Mouse (Mus musculus): ENCODE data around the gene Dnajc14. TPM values are rescaled to one million over a fixed set of nuclear protein-coding genes. Genes with fewer than 3 reads are reported as not detected.

Dnajc14 gene
- polyA plus RNA-seq, 1 experiment, result 21.6 TPM

GRCm38 (mm10) chr10:128790398-128791124 lies 13.3 kb upstream of the Dnajc14 start, which contains the start of gene Mmp19:
Gene Mmp19, plus strand, starts transcription at chr10:128790910.
- Histone ChIP-seq H3K4me3 (ENCODE audit: control insufficient read depth, insufficient read depth, low read length) (no peak within 1 kb of the TSS), H3K27me3 (ENCODE audit: control insufficient read depth, insufficient read depth, low read length) (no peaks in the 10 kb centered on the region), H3K4me1 (replicated peaks; ENCODE audit: control insufficient read depth, insufficient read depth, low read length) (no peaks in the 10 kb centered on the region), H3K27ac (ENCODE audit: control insufficient read depth, insufficient read depth, low read length) (no peak within 1 kb of the TSS), H3K36me3 (ENCODE audit: control insufficient read depth, insufficient read depth, low read length) (no peaks in the 10 kb centered on the region)
- TF ChIP-seq CTCF (IDR thresholded peaks at IDR 0.05; ENCODE audit: borderline replicate concordance, control insufficient read depth, extremely low read depth, insufficient read depth, low read length, poor library complexity), result no peak
- TF ChIP-seq POLR2A (IDR thresholded peaks at IDR 0.05; ENCODE audit: control insufficient read depth, extremely low read depth, insufficient read depth, low read length, poor library complexity), result no peak
- DNase-seq, result no peak
- 93% methylated on average over 7 of the region's 7 CpGs for WGBS

GRCm38 (mm10) chr10:128792041-128792440 lies 11.8 kb upstream of the Dnajc14 start:
- DNase-seq, result no peak
- Histone ChIP-seq H3K27ac (ENCODE audit: control insufficient read depth, insufficient read depth, low read length) (no peak overlapping the region), H3K4me1 (replicated peaks; ENCODE audit: control insufficient read depth, insufficient read depth, low read length) (no peaks in the 10 kb centered on the region), H3K4me3 (ENCODE audit: control insufficient read depth, insufficient read depth, low read length) (no peak overlapping the region), H3K36me3 (ENCODE audit: control insufficient read depth, insufficient read depth, low read length) (no peaks in the 10 kb centered on the region), H3K27me3 (ENCODE audit: control insufficient read depth, insufficient read depth, low read length) (no peaks in the 10 kb centered on the region)
- TF ChIP-seq POLR2A (IDR thresholded peaks at IDR 0.05; ENCODE audit: control insufficient read depth, extremely low read depth, insufficient read depth, low read length, poor library complexity) (no peak), CTCF (IDR thresholded peaks at IDR 0.05; ENCODE audit: borderline replicate concordance, control insufficient read depth, extremely low read depth, insufficient read depth, low read length, poor library complexity) (no peak)

GRCm38 (mm10) chr10:128793258-128793657 lies 10.6 kb upstream of the Dnajc14 start:
- no peak for DNase-seq
- Histone ChIP-seq H3K27me3 (ENCODE audit: control insufficient read depth, insufficient read depth, low read length) (no peaks in the 10 kb centered on the region), H3K36me3 (ENCODE audit: control insufficient read depth, insufficient read depth, low read length) (no peaks in the 10 kb centered on the region), H3K4me3 (ENCODE audit: control insufficient read depth, insufficient read depth, low read length) (no peak overlapping the region), H3K27ac (ENCODE audit: control insufficient read depth, insufficient read depth, low read length) (no peak overlapping the region), H3K4me1 (replicated peaks; ENCODE audit: control insufficient read depth, insufficient read depth, low read length) (no peaks in the 10 kb centered on the region)
- WGBS, result 86% methylated on average over 1 of the region's 1 CpGs
- TF ChIP-seq CTCF (IDR thresholded peaks at IDR 0.05; ENCODE audit: borderline replicate concordance, control insufficient read depth, extremely low read depth, insufficient read depth, low read length, poor library complexity) (no peak), POLR2A (IDR thresholded peaks at IDR 0.05; ENCODE audit: control insufficient read depth, extremely low read depth, insufficient read depth, low read length, poor library complexity) (no peak)

GRCm38 (mm10) chr10:128794391-128794790 lies 9.5 kb upstream of the Dnajc14 start:
- Histone ChIP-seq H3K4me3 (ENCODE audit: control insufficient read depth, insufficient read depth, low read length) (no peak overlapping the region), H3K27me3 (ENCODE audit: control insufficient read depth, insufficient read depth, low read length) (no peaks in the 10 kb centered on the region), H3K27ac (ENCODE audit: control insufficient read depth, insufficient read depth, low read length) (no peak overlapping the region), H3K36me3 (ENCODE audit: control insufficient read depth, insufficient read depth, low read length) (no peaks in the 10 kb centered on the region), H3K4me1 (replicated peaks; ENCODE audit: control insufficient read depth, insufficient read depth, low read length) (no peaks in the 10 kb centered on the region)
- no peak for DNase-seq
- WGBS, result 74% methylated on average over 5 of the region's 5 CpGs
- TF ChIP-seq POLR2A (IDR thresholded peaks at IDR 0.05; ENCODE audit: control insufficient read depth, extremely low read depth, insufficient read depth, low read length, poor library complexity) (no peak), CTCF (IDR thresholded peaks at IDR 0.05; ENCODE audit: borderline replicate concordance, control insufficient read depth, extremely low read depth, insufficient read depth, low read length, poor library complexity) (no peak)

GRCm38 (mm10) chr10:128795581-128795980 lies 8.3 kb upstream of the Dnajc14 start:
- no peak overlapping the region for H3K4me3 ChIP-seq (ENCODE audit: control insufficient read depth, insufficient read depth, low read length)
- no peaks in the 10 kb centered on the region for H3K27me3 ChIP-seq (ENCODE audit: control insufficient read depth, insufficient read depth, low read length)
- no peak for TF ChIP-seq CTCF (IDR thresholded peaks at IDR 0.05; ENCODE audit: borderline replicate concordance, control insufficient read depth, extremely low read depth, insufficient read depth, low read length, poor library complexity)
- no peak for TF ChIP-seq POLR2A (IDR thresholded peaks at IDR 0.05; ENCODE audit: control insufficient read depth, extremely low read depth, insufficient read depth, low read length, poor library complexity)
- WGBS, result over 99% methylated on average over 3 of the region's 3 CpGs
- H3K4me1 ChIP-seq (replicated peaks; ENCODE audit: control insufficient read depth, insufficient read depth, low read length), result no peaks in the 10 kb centered on the region
- H3K27ac ChIP-seq (ENCODE audit: control insufficient read depth, insufficient read depth, low read length), result no peak overlapping the region
- DNase-seq, result no peak
- H3K36me3 ChIP-seq (ENCODE audit: control insufficient read depth, insufficient read depth, low read length), result no peaks in the 10 kb centered on the region

- no peaks in the 10 kb centered on the region for H3K36me3 ChIP-seq (ENCODE audit: control insufficient read depth, insufficient read depth, low read length)
- H3K4me1 ChIP-seq (replicated peaks; ENCODE audit: control insufficient read depth, insufficient read depth, low read length), result peaks cover 3% of the 10 kb centered on the region
- 97% methylated on average over 8 of the region's 8 CpGs for WGBS
- DNase-seq, result no peak
- H3K4me3 ChIP-seq (ENCODE audit: control insufficient read depth, insufficient read depth, low read length), result no peak overlapping the region
- no peak overlapping the region for H3K27ac ChIP-seq (ENCODE audit: control insufficient read depth, insufficient read depth, low read length)
- H3K27me3 ChIP-seq (ENCODE audit: control insufficient read depth, insufficient read depth, low read length), result no peaks in the 10 kb centered on the region
- TF ChIP-seq POLR2A (IDR thresholded peaks at IDR 0.05; ENCODE audit: control insufficient read depth, extremely low read depth, insufficient read depth, low read length, poor library complexity), result no peak
- no peak for TF ChIP-seq CTCF (IDR thresholded peaks at IDR 0.05; ENCODE audit: borderline replicate concordance, control insufficient read depth, extremely low read depth, insufficient read depth, low read length, poor library complexity)
Measured at GRCm38 (mm10) chr10:128798676-128799075, 5.2 kb upstream of the Dnajc14 start.
